Mouse (Mus musculus) neural tube, embryonic 13.5 days (tissue): Measurements from ENCODE around the gene Magi2. TPM values are rescaled to one million over a fixed set of nuclear protein-coding genes. Genes with fewer than 3 reads are reported as not detected.
"Not testable (repeated sequence)": the region's sequence is repeated elsewhere in the genome, so short reads cannot be mapped to it uniquely, and the experiment has no call there.

ENCODE experiments used
- ATAC-seq: fragments of 200-750 bp; cut with Nextera tagmentation; 2 replicates; pipeline ENCODE4 v1.8.0; 2017; ENCODE audit warnings: low read depth, mild to moderate bottlenecking, moderate TSS enrichment, moderate library complexity
- H3K27ac ChIP-seq: fragments of 300-500 bp; sonication (generic); replicated peaks from 2 replicates; pipeline ENCODE4 v1.5.1; 2015; ENCODE audit warnings: moderate library complexity, mild to moderate bottlenecking, inconsistent platforms
- H3K27me3 ChIP-seq: fragments of 300-500 bp; sonication (generic); 2 replicates; pipeline ENCODE4 v1.6.1; 2015; ENCODE audit warnings: mild to moderate bottlenecking, inconsistent platforms
- H3K36me3 ChIP-seq: fragments of 300-500 bp; sonication (generic); 2 replicates; pipeline ENCODE4 v1.6.1; 2015; ENCODE audit warnings: mild to moderate bottlenecking, inconsistent platforms
- H3K4me1 ChIP-seq: fragments of 300-500 bp; sonication (generic); replicated peaks from 2 replicates; pipeline ENCODE4 v1.6.1; 2015; ENCODE audit warnings: inconsistent platforms
- H3K4me2 ChIP-seq: fragments of 300-500 bp; sonication (generic); 2 replicates; pipeline ENCODE4 v1.6.1; 2015; ENCODE audit warnings: inconsistent platforms, mild to moderate bottlenecking, moderate library complexity
- H3K4me3 ChIP-seq: fragments of 300-500 bp; sonication (generic); 2 replicates; pipeline ENCODE4 v1.5.1; 2015; ENCODE audit warnings: mild to moderate bottlenecking, inconsistent platforms
- H3K9ac ChIP-seq: fragments of 300-500 bp; sonication (generic); 2 replicates; pipeline ENCODE4 v1.6.1; 2015; ENCODE audit warnings: moderate library complexity, mild to moderate bottlenecking, inconsistent platforms
- H3K9me3 ChIP-seq: fragments of 300-500 bp; sonication (generic); 2 replicates; pipeline ENCODE4 v1.6.1; 2016; ENCODE audit warnings: inconsistent platforms
- WGBS: fragments of 180-500 bp; shearing (Covaris S2); methylation state at CpG from one replicate; pipeline ENCODE4 v1.1.7; 2015; 5-methylcytosine and 5-hydroxymethylcytosine counted together
- polyA plus RNA-seq: library from polyadenylated mRNA; unstranded; fragments of >200 nt; fragmentation: Nextera tagmentation; extraction: Ambion mirVana; gene quantifications from 2 replicates; pipeline ENCODE4 v1.2.1, GENCODE M21; 2015

Gene Magi2
- polyA plus RNA-seq, 1 experiment from 2014 or later: 23.1 TPM

- H3K4me2 ChIP-seq: no peak overlapping the region
- no peaks in the 10 kb centered on the region for H3K36me3 ChIP-seq
- WGBS: 91% methylated on average over 6 of the region's 6 CpGs
- H3K9ac ChIP-seq: no peak overlapping the region
- H3K27me3 ChIP-seq: no peaks in the 10 kb centered on the region
- ATAC-seq: no peak
- H3K4me1 ChIP-seq: no peaks in the 10 kb centered on the region
- H3K27ac ChIP-seq: no peak overlapping the region
- no peak overlapping the region for H3K4me3 ChIP-seq
- H3K9me3 ChIP-seq: no peaks in the 10 kb centered on the region
Measured at GRCm38 (mm10) chr5:19306656-19307055, 79.8 kb downstream of the Magi2 start.

GRCm38 (mm10) chr5:19309870-19310269, 83.0 kb downstream of the Magi2 start:
- no peak overlapping the region for H3K4me2 ChIP-seq
- no peaks in the 10 kb centered on the region for H3K27me3 ChIP-seq
- H3K27ac ChIP-seq: no peak overlapping the region
- no peaks in the 10 kb centered on the region for H3K36me3 ChIP-seq
- H3K9me3 ChIP-seq: no peaks in the 10 kb centered on the region
- H3K4me1 ChIP-seq: no peaks in the 10 kb centered on the region
- WGBS: 63% methylated on average over 1 of the region's 1 CpGs
- no peak overlapping the region for H3K4me3 ChIP-seq
- no peak for ATAC-seq
- no peak overlapping the region for H3K9ac ChIP-seq

DNA sequence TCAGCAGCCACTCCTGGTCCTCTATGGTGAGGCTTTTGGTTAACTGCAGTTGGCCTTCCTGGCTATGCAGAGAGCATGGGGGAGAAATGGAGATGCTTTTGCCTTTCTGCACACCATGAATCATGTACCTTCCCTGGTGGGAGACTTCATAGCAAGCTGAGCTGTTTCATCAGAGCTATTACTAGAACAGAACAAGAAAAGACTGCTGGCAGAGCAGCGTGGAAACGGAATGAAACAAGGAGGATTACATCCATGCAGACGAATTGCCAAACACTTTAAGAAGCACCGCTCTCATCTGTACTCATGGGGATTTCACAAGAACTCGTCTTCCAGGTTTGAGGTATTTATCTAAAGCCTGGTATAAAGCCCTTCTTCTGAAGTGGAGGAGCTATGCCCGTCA, 95.7 kb downstream of the Magi2 start:
- Histone ChIP-seq H3K9me3 (no peaks in the 10 kb centered on the region), H3K4me3 (no peak overlapping the region), H3K36me3 (no peaks in the 10 kb centered on the region), H3K4me2 (no peak overlapping the region), H3K9ac (no peak overlapping the region), H3K4me1 (no peaks in the 10 kb centered on the region), H3K27ac (no peak overlapping the region), H3K27me3 (no peaks in the 10 kb centered on the region)
- ATAC-seq: no peak
- 77% methylated on average over 6 of the region's 6 CpGs for WGBS

GRCm38 (mm10) chr5:19337561-19337960, 110.7 kb downstream of the Magi2 start:
- Histone ChIP-seq H3K4me2 (no peak overlapping the region), H3K4me3 (no peak overlapping the region), H3K4me1 (no peaks in the 10 kb centered on the region), H3K27me3 (no peaks in the 10 kb centered on the region), H3K9me3 (no peaks in the 10 kb centered on the region), H3K27ac (no peak overlapping the region), H3K36me3 (no peaks in the 10 kb centered on the region), H3K9ac (no peak overlapping the region)
- no peak for ATAC-seq
- WGBS: 75% methylated on average over 2 of the region's 2 CpGs

- H3K9ac ChIP-seq: no peak overlapping the region
- no peaks in the 10 kb centered on the region for H3K9me3 ChIP-seq
- H3K4me1 ChIP-seq: no peaks in the 10 kb centered on the region
- no peak for ATAC-seq
- no peak overlapping the region for H3K27ac ChIP-seq
- H3K4me3 ChIP-seq: no peak overlapping the region
- H3K36me3 ChIP-seq: no peaks in the 10 kb centered on the region
- H3K27me3 ChIP-seq: no peaks in the 10 kb centered on the region
- WGBS: 78% methylated on average over 1 of the region's 1 CpGs
- no peak overlapping the region for H3K4me2 ChIP-seq
Measured at GRCm38 (mm10) chr5:19368175-19368574, 141.3 kb downstream of the Magi2 start.

DNA sequence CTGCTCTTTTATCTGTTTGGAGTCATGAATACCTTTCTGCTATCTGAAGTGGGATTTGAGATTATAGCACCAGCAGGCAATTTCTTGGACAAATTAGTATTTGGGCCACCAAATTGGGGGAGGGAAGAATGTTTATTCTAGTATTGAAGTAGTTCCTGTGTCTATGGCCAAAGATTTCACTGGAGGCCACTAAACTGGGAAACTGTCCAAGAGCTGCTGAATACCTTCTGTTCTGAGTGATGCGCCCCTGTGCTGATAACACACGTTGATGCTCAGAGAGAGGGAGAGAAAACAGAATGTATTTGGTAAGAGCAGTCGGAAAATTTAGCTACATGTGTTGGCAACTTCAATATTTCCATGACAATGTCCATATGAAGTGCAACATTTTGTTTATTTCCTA, 169.0 kb downstream of the Magi2 start:
- Histone ChIP-seq H3K4me1 (no peaks in the 10 kb centered on the region), H3K9ac (no peak overlapping the region), H3K4me3 (no peak overlapping the region), H3K9me3 (no peaks in the 10 kb centered on the region), H3K36me3 (no peaks in the 10 kb centered on the region), H3K4me2 (no peak overlapping the region), H3K27me3 (no peaks in the 10 kb centered on the region), H3K27ac (no peak overlapping the region)
- 70% methylated on average over 3 of the region's 3 CpGs for WGBS
- no peak for ATAC-seq

- H3K4me1 ChIP-seq: no peaks in the 10 kb centered on the region
- H3K4me3 ChIP-seq: no peak overlapping the region
- H3K36me3 ChIP-seq: no peaks in the 10 kb centered on the region
- H3K27ac ChIP-seq: no peak overlapping the region
- WGBS: 90% methylated on average over 4 of the region's 4 CpGs
- H3K9ac ChIP-seq: no peak overlapping the region
- H3K4me2 ChIP-seq: no peak overlapping the region
- no peak for ATAC-seq
- no peaks in the 10 kb centered on the region for H3K27me3 ChIP-seq
- H3K9me3 ChIP-seq: no peaks in the 10 kb centered on the region
Measured at GRCm38 (mm10) chr5:19400299-19400698, 173.5 kb downstream of the Magi2 start.

- Histone ChIP-seq H3K4me2 (no peak overlapping the region), H3K27ac (no peak overlapping the region), H3K9ac (no peak overlapping the region), H3K4me1 (no peaks in the 10 kb centered on the region), H3K36me3 (no peaks in the 10 kb centered on the region), H3K27me3 (no peaks in the 10 kb centered on the region), H3K4me3 (no peak overlapping the region), H3K9me3 (no peaks in the 10 kb centered on the region)
- 46% methylated on average over 5 of the region's 5 CpGs for WGBS
- ATAC-seq: peak; percentile 32; the same call in 1 of the 2 replicates
Measured at GRCm38 (mm10) chr5:19400738-19401408, 174.0 kb downstream of the Magi2 start.

GRCm38 (mm10) chr5:19404268-19404667, 177.4 kb downstream of the Magi2 start:
- WGBS: 77% methylated on average over 1 of the region's 1 CpGs
- H3K27ac ChIP-seq, H3K27me3 ChIP-seq, H3K4me2 ChIP-seq, H3K36me3 ChIP-seq, H3K9ac ChIP-seq, H3K4me1 ChIP-seq, H3K4me3 ChIP-seq, ATAC-seq, H3K9me3 ChIP-seq: not testable (repeated sequence)

GRCm38 (mm10) chr5:19414556-19414955, 187.7 kb downstream of the Magi2 start:
- ATAC-seq: no peak
- Histone ChIP-seq H3K9ac (no peak overlapping the region), H3K36me3 (no peaks in the 10 kb centered on the region), H3K27me3 (no peaks in the 10 kb centered on the region), H3K27ac (no peak overlapping the region), H3K4me1 (no peaks in the 10 kb centered on the region), H3K4me2 (no peak overlapping the region), H3K4me3 (no peak overlapping the region), H3K9me3 (no peaks in the 10 kb centered on the region)
- 70% methylated on average over 4 of the region's 4 CpGs for WGBS

DNA sequence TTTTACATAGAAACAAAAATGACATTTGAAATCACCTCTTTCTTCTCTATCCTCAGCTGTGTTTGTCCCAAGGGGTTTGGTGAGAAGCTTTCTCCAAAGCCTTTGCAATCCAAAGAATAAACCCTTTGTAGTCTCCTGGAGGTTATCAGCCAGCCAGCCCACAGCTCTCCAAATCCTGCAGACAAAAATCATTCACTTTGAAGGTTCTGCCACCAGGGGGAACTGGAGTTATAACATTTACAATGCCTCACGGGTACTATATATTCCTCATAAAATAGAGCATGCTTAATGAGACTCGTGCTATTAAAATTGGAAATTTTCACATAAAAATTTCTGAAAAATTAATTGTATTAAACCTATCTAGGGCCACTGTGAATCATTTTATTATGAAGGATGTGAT, 202.5 kb downstream of the Magi2 start:
- Histone ChIP-seq H3K36me3 (no peaks in the 10 kb centered on the region), H3K9ac (no peak overlapping the region), H3K4me1 (no peaks in the 10 kb centered on the region), H3K4me3 (no peak overlapping the region), H3K9me3 (no peaks in the 10 kb centered on the region), H3K27ac (no peak overlapping the region), H3K27me3 (no peaks in the 10 kb centered on the region), H3K4me2 (no peak overlapping the region)
- 26% methylated on average over 2 of the region's 2 CpGs for WGBS
- peak; percentile 43; the same call in 1 of the 2 replicates for ATAC-seq

DNA sequence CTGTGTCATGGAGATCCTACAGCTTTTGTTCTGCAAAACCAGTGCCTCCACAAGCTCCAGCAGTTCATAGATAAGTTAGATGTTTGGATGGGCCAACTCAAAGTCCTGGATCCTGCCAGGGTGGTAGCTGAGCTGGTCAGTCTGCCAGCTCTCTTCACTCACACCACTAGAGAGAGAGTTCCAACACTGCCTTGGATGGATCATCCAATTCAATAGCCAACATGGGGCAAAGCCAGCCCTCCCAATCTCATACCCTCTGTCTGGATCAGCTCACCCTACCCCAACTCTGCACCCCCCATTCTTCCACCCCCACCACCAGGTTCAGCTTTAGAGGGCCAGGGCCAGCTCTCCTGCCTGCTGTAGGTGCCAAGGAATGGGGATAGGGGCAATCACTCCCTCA, 235.7 kb downstream of the Magi2 start:
- H3K27me3 ChIP-seq: no peaks in the 10 kb centered on the region
- H3K4me1 ChIP-seq: no peaks in the 10 kb centered on the region
- no peak overlapping the region for H3K27ac ChIP-seq
- no peaks in the 10 kb centered on the region for H3K9me3 ChIP-seq
- no peaks in the 10 kb centered on the region for H3K36me3 ChIP-seq
- no peak for ATAC-seq
- H3K4me2 ChIP-seq: no peak overlapping the region
- no peak overlapping the region for H3K4me3 ChIP-seq
- no peak overlapping the region for H3K9ac ChIP-seq

DNA sequence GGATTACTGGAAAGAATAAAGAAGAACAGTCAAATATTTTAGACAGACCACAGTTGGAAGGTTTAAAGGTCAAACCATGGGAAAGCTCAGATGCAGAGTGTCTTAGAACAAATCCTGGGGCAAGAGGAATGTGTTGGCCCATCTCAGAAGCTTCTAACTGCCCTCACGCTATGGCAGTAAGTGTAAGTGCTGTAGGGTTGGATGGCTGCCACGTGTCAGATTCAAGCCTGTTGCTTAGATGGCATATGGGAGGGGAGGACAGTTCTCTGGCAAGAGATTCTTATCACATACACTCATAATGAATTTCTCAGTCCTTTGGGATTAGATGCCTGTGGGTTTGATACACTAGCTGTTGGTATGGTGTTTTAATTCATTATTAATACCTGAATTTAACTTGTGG, 238.5 kb downstream of the Magi2 start:
- Histone ChIP-seq H3K9me3 (no peaks in the 10 kb centered on the region), H3K9ac (no peak overlapping the region), H3K4me2 (no peak overlapping the region), H3K4me1 (no peaks in the 10 kb centered on the region), H3K4me3 (no peak overlapping the region), H3K36me3 (no peaks in the 10 kb centered on the region), H3K27ac (no peak overlapping the region), H3K27me3 (no peaks in the 10 kb centered on the region)
- 52% methylated on average over 2 of the region's 2 CpGs for WGBS
- ATAC-seq: no peak
